Mouse (Mus musculus) stomach, postnatal 0 days (tissue): ENCODE data around the gene Dgat2.

Experiments used
- CTCF ChIP-seq: IDR thresholded peaks from 2 replicates; pipeline ENCODE4 v1.5.1; 2016; ENCODE audit warnings: antibody characterized with exemption, low read depth, mild to moderate bottlenecking, moderate library complexity
- EP300 ChIP-seq: optimal IDR thresholded peaks from 2 replicates; pipeline ENCODE3; 2016; ENCODE audit warnings: antibody characterized with exemption

- no peak for TF ChIP-seq CTCF
- TF ChIP-seq EP300 = no peak
Observed at GRCm38 (mm10) chr7:99227267-99227666, 44.7 kb upstream of the Dgat2 start.
